Mouse (Mus musculus): ENCODE data around the gene Lancl2. TPM values are rescaled to one million over a fixed set of nuclear protein-coding genes. Genes with fewer than 3 reads are reported as not detected.

Lancl2 gene
- 7.0 TPM for polyA plus RNA-seq (2014; fragmentation: Illumina TruSeq; extraction: RNeasy Lipid Tissue Mini Kit (QIAGEN cat#74804); ENCODE audit: insufficient read depth, low read depth, low replicate concordance)

GRCm38 (mm10) chr6:57702376-57702742 lies at the start of gene Lancl2:
Gene Lancl2 (plus strand): TSS chr6:57702540.

GRCm38 (mm10) chr6:57691467-57692261 lies 10.7 kb upstream of the Lancl2 start, which contains the start of gene Pyurf:
Gene Pyurf (minus strand): TSS chr6:57692078.

Other genes starting within 250 kb of the Lancl2 start
- gene Ppm1k, start 167.1 kb upstream of the Lancl2 start, polyA plus RNA-seq (2014; fragmentation: Illumina TruSeq; extraction: RNeasy Lipid Tissue Mini Kit (QIAGEN cat#74804); ENCODE audit: insufficient read depth, low read depth, low replicate concordance), result 4.7 TPM
- 4.1 TPM for gene Herc6, start 121.5 kb upstream of the Lancl2 start, polyA plus RNA-seq (2014; fragmentation: Illumina TruSeq; extraction: RNeasy Lipid Tissue Mini Kit (QIAGEN cat#74804); ENCODE audit: insufficient read depth, low read depth, low replicate concordance)
- 7.3 TPM for gene Pyurf, start 10.5 kb upstream of the Lancl2 start, polyA plus RNA-seq (2014; fragmentation: Illumina TruSeq; extraction: RNeasy Lipid Tissue Mini Kit (QIAGEN cat#74804); ENCODE audit: insufficient read depth, low read depth, low replicate concordance)
- gene Vopp1, start 122.6 kb downstream of the Lancl2 start, polyA plus RNA-seq (2014; fragmentation: Illumina TruSeq; extraction: RNeasy Lipid Tissue Mini Kit (QIAGEN cat#74804); ENCODE audit: insufficient read depth, low read depth, low replicate concordance), result 15.7 TPM
- not detected for gene Vmn1r21, start 147.8 kb downstream of the Lancl2 start, polyA plus RNA-seq (2014; fragmentation: Illumina TruSeq; extraction: RNeasy Lipid Tissue Mini Kit (QIAGEN cat#74804); ENCODE audit: insufficient read depth, low read depth, low replicate concordance)
- gene Vmn1r22, start 205.5 kb downstream of the Lancl2 start, polyA plus RNA-seq (2014; fragmentation: Illumina TruSeq; extraction: RNeasy Lipid Tissue Mini Kit (QIAGEN cat#74804); ENCODE audit: insufficient read depth, low read depth, low replicate concordance), result not detected
- gene Vmn1r23, start 224.3 kb downstream of the Lancl2 start, polyA plus RNA-seq (2014; fragmentation: Illumina TruSeq; extraction: RNeasy Lipid Tissue Mini Kit (QIAGEN cat#74804); ENCODE audit: insufficient read depth, low read depth, low replicate concordance), result not detected

All from lung, adult 10 weeks (tissue).